Mouse (Mus musculus) R1 (cell line): ENCODE results near the gene Fuz.

Experiments
- DNase-seq: peaks from one replicate; pipeline ENCODE4 v3.0.0-alpha.2; 2018; ENCODE audit warnings: low read depth, low spot score

Gene Fuz

GRCm38 (mm10) chr7:44888256-44889105 is 7.4 kb upstream of the Fuz start:
- no peak for DNase-seq

- no peak for DNase-seq
Measured at GRCm38 (mm10) chr7:44890180-44890579, 5.7 kb upstream of the Fuz start.

GRCm38 (mm10) chr7:44890737-44891136 is 5.1 kb upstream of the Fuz start:
- DNase-seq = no peak

DNA sequence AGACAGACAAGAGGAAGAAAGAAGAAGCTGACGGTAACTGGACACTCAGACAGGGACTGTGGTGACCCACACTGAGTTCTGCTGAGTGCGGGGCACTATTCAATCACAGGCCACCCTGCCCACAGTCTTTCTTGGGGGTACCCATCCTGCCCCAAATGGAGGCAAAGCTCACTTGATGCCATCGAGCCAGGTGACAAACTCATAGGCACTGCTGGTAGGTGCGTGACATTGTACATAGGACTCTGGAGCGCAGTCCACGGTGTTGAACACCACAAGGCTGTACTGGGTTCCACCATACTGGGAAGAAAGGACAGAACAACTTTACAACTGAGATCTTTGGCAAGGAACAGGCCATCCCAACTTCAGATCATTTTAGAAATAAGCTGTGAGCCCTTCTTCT is 4.3 kb upstream of the Fuz start:
- no peak for DNase-seq

- peak; percentile 96 for DNase-seq
Measured at GRCm38 (mm10) chr7:44892276-44892921, 3.5 kb upstream of the Fuz start, which contains the start of gene Med25. Gene Med25, minus strand, starts transcription at chr7:44892712.

- no peak for DNase-seq
Measured at GRCm38 (mm10) chr7:44893197-44893596, 2.7 kb upstream of the Fuz start.

- DNase-seq = no peak
Measured at GRCm38 (mm10) chr7:44894175-44894574, 1.7 kb upstream of the Fuz start.

- DNase-seq = no peak
Measured at GRCm38 (mm10) chr7:44895206-44895592, 680 bp upstream of the Fuz start.

GRCm38 (mm10) chr7:44896499-44896898 is 620 bp downstream of the Fuz start:
- no peak for DNase-seq

- peak; percentile 78 for DNase-seq
Measured at GRCm38 (mm10) chr7:44898607-44899006, 2.7 kb downstream of the Fuz start.

DNA sequence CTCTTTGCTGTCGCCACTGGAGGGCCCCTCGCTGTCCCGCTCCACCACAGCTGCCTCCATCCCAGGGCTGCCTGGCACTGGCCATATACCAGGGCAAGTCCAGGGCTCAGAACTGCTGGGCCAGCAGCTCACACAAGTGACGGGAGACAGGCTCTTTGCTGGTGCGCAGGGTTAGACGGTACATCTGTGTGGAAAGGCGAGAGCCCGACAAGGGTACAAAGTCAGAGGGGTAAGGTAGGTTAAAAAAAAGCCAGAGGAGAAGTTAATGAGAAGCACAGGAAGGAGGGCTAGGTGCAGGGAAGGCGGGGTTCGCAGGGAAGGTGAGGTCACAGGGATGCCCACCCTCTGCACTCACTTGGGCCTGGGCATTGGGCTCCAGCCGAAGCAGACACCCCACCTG is 4.8 kb downstream of the Fuz start:
- no peak for DNase-seq

DNA sequence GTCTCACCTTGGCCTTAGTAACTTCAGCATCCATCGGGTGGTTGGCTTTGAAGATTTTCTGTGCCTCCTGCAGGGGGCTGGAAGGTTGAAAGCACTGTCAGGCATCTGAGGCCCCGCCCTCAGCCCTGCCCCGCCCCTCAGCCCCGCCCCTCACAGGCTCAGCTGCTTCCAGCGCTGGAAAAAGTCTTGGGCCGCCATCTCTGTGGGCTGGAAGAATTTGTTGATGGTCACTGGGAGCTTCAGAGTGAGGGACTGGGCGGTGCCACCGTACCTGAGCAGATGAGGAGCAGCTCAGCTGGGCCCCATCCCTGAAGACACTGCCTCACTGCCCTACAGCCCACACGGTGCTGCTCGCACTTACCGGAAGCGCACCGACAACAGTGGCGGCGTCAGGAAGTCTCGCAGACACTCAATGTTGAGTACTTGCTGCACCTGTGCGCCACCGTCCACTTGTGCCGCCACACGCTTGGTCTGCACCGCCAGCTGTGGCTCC is 5.4 kb downstream of the Fuz start:
- DNase-seq = peak; percentile 89

GRCm38 (mm10) chr7:44905430-44905829 is 9.6 kb downstream of the Fuz start:
- DNase-seq = no peak

DNA sequence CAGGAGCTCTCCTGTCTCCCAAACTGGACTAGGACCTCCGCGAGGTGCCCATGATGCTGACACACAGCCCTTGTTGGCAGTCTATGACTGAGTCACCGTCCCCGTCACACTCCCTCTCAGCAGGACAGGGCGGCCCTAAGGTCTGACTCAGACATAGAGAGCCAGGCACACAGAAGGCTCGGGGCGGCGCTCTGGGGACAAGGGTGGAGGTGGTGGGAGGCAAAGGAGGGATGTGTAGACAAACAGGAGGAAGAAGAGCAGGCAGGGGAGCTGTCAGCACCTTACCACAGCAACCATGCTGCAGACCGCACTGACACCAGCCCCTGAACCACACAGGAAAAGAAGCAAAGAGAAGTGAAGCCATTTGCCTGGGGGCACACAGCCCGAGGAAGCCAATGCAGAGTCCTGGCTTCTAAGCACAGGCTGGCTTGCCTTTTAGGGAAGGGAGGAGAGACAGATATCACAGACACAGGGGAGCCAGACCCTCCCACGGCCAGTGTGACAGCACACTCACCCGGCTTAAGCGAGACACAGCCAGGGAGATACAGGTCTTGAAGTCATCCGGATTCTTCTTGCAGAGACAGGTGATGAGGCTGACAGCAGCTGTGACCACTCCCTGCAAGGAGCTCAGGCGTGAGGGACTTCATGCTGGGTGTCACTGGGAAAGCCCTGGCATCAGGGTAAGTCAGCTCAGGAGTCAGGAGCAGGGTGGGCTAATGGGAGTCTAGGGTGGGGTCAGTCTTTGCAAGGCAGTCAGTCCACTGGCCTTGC is 13.0 kb downstream of the Fuz start:
- DNase-seq = no peak

DNA sequence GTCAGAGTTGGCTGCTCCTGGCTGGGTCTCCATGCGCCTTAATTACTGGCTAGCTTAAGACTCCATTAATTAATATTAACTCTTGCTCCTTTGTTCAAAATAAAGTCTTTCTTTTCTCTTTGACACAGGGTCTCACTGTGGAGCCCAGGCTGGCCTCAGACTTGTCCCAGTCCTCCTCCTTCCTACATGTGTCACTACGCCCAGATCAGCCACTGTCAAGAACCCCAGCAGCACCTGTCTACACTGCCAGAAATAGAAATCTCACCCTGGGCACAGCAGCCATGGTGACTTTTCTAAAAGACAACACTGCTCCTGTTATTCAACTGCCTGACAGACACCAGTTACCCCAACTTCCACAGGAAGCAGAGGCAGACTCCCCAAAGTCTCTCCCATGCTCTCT is 18.5 kb downstream of the Fuz start:
- no peak for DNase-seq

- DNase-seq = no peak
Measured at GRCm38 (mm10) chr7:44915314-44915713, 19.4 kb downstream of the Fuz start.

GRCm38 (mm10) chr7:44916191-44916590 is 20.3 kb downstream of the Fuz start:
- no peak for DNase-seq

DNA sequence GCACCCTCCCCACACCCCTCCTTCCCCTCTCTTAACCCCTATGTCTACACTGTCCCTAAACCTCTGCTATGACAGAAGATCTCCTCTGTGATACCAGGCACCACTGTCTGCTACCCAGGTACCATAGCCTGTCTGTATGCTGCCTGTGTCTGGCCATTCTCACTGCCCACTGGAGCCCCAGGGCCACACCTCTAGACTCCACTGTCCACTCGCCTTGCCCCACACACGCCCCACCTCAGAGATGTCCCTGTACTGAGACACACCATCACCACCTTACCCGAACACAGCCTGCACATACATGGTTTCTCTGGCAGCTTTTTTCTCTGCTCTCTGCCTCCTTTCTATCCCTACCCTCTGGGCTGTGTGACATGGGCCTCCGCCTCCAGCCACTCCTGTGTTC is 21.0 kb downstream of the Fuz start:
- DNase-seq = no peak

DNA sequence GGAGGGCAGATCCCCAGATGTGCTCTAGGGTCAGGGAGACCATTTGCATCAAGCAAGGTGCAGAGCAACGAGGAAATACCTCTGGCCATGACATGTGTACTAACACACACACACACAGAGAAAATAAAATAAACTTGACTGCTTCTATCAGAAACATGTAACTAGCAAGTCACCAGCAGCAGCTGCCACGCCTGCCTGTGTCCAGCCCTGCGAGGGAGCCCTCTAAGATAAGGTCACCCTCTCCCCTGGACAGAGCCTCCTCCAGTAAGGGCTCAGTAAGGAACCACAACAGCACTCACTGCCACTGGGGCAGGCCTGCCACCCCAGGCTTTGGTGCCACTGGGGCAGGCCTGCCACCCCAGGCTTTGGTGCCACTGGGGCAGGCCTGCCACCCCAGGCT is 22.3 kb downstream of the Fuz start:
- no peak for DNase-seq

- DNase-seq = no peak
Measured at GRCm38 (mm10) chr7:44919127-44919526, 23.2 kb downstream of the Fuz start.

DNA sequence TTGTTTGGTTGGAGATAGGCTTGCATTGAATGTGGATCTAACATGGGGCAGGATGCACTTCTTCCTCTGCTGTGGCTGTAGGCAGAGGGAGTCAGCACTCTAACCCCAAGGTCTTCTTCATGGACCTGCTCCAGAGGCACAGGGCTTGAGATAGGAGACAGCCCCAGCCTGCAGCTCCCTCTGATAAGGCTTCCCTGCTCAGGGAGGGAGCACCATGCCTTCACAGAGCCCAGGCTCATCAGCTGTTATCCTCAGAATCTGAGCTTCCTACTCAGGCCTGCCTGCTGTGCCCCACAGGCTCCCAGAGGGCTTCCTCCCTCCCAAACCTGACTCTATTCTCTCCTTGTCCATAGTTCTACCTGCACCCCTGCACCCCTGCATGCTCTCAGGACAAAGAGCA is 26.7 kb downstream of the Fuz start:
- DNase-seq = no peak

DNA sequence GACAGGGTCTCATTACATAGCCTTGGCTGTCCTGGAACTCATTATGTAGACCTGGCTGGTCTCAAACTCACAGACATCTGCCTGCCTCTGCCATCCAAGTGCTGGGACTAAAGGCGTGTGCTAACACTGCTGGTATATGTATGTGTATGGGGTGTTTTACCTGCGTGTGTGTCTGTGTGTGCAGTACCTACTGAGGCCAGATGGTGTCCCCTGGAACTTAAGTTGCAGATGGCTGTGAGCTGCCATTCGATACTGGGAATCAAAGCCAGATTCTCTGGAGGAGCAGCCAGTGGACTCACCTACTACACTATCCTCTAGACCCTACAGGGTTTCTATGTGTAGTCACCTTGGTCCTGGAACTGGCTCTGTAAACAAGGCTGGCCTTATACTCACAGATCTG is 29.6 kb downstream of the Fuz start:
- peak; percentile 87 for DNase-seq
